Comparison of ENCODE assay signal across 8 mouse cellular contexts in the genomic region with DNA sequence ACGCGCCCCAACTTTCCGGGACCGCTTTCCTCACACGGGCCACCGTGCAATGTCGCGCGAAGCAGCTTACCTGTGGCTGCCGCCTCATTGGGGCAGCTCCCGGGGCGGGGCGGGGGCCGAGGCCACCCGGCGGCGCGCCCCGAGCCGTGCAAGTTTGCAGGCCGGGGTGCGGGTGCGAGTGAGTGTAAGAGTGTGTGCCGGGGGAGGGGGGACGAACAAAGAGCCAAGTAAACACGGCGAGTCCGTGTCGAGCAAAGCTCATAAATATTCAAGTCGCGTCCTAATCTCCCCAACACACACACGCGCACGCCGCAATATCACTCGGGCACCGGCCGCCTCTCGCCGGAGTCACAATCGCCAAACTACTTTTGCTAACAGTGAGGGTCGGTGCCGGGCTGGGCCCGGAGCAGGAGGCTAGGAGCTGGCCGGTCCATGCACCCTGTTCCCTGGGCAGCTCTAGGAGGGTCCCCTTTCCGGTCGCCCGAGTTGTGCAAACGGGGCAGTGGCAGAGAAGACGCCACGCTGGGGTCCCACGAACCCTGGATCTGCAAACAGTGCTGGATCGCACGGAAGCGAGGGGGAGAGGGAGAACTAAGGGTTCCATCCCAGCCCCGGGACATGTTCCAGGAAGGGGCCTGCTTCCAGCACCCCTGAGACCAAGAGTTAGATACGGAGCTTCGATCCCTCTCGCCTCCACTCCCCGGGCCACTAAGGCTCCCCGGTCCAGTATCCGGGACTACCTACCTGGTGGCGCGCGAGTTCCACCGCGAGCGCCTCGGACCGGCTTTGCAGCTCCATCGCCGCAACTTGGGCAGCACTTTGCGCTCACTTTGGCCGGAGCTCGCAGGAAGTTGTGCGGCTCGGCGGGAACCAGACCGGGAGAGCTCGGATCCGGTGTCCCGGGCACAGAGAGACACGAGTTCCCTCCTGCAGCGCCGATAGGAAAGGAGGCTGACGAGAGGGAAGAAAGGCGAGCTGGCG. TPM values are rescaled to one million over a fixed set of nuclear protein-coding genes. Genes with fewer than 3 reads are reported as not detected.
A peak's percentile ranks its signal among the peaks of the same experiment; 100 is the strongest.
DNase-seq lines count a peak whose midpoint lies in the region; ATAC-seq lines count a peak whose summit lies in the region.

No protein-coding gene starts in this region.

- H3K27me3 ChIP-seq in forebrain, embryonic 10.5 days (ENCODE audit: poor library complexity, severe bottlenecking): peaks cover 23% of the 10 kb centered on the region; the same call in 1 of the 2 replicates
- no peaks in the 10 kb centered on the region for H3K27me3 ChIP-seq in hindbrain, embryonic 11.5 days (ENCODE audit: control insufficient read depth, insufficient read depth, low read length)

- peak; percentile 68 for DNase-seq in Muller cell, postnatal 12 days (ENCODE audit: inconsistent ontology term)
- DNase-seq in forebrain, embryonic 10.5 days (ENCODE audit: extremely low spot score, low spot score): peak; percentile 74
- DNase-seq in hindbrain, embryonic 11.5 days (ENCODE audit: low spot score): peak; percentile 84
- peak; percentile 57 to 60 for DNase-seq in layer of hippocampus, postnatal 36 days
- DNase-seq in lung, postnatal 4 days: peak; percentile 33 to 49
- DNase-seq in right cerebral cortex, adult 18-20 months: peak; percentile 51

- H3K27ac ChIP-seq in brown adipose tissue, adult 24 weeks (replicated peaks; ENCODE audit: low read depth, low read length): no peak overlapping the region
- H3K27ac ChIP-seq in forebrain, embryonic 10.5 days: peak overlapping the region; percentile 92
- peak overlapping the region; percentile 96 for H3K27ac ChIP-seq in hindbrain, embryonic 11.5 days (ENCODE audit: low read depth, low read length)

- WGBS in forebrain, embryonic 10.5 days: under 1% methylated on average over 88 of the region's 88 CpGs
- WGBS in hindbrain, embryonic 11.5 days: under 1% methylated on average over 81 of the region's 88 CpGs

- H3K9ac ChIP-seq in hindbrain, embryonic 11.5 days (ENCODE audit: low read depth, low read length): peak overlapping the region; percentile 95

- H3K9me3 ChIP-seq in forebrain, embryonic 10.5 days: no peaks in the 10 kb centered on the region
- H3K9me3 ChIP-seq in hindbrain, embryonic 11.5 days (ENCODE audit: control insufficient read depth, low read length): no peaks in the 10 kb centered on the region

- peak; percentile 46 for ATAC-seq in hindbrain, embryonic 11.5 days (ENCODE audit: low FRiP score)
- no peak for ATAC-seq in monocyte, adult 5-6 weeks (replicated peaks; ENCODE audit: insufficient number of reproducible peaks, low FRiP score, low TSS enrichment, poor library complexity, severe bottlenecking)

- no peaks in the 10 kb centered on the region for H3K4me1 ChIP-seq in brown adipose tissue, adult 24 weeks (ENCODE audit: control insufficient read depth, insufficient read depth, insufficient read length, low read length)
- H3K4me1 ChIP-seq in forebrain, embryonic 10.5 days: peaks cover 63% of the 10 kb centered on the region
- peaks cover 15% of the 10 kb centered on the region for H3K4me1 ChIP-seq in hindbrain, embryonic 11.5 days (replicated peaks; ENCODE audit: control insufficient read depth, insufficient read depth, low read length)

- H3K36me3 ChIP-seq in forebrain, embryonic 10.5 days (replicated peaks): peaks cover 12% of the 10 kb centered on the region
- H3K36me3 ChIP-seq in hindbrain, embryonic 11.5 days (ENCODE audit: control insufficient read depth, insufficient read depth, low read length): no peaks in the 10 kb centered on the region

- peak overlapping the region; percentile 82 for H3K4me2 ChIP-seq in hindbrain, embryonic 11.5 days (replicated peaks; ENCODE audit: low read depth, low read length)

- peak overlapping the region; percentile 89 for H3K4me3 ChIP-seq in brown adipose tissue, adult 24 weeks (ENCODE audit: insufficient read depth, low read depth, low read length)
- H3K4me3 ChIP-seq in forebrain, embryonic 10.5 days: peak overlapping the region; percentile 86
- H3K4me3 ChIP-seq in hindbrain, embryonic 11.5 days (ENCODE audit: low read depth, low read length): peak overlapping the region; percentile 91

RNA-seq across cellular contexts. Expression of gene Phf21b, which starts 0.6 kb away (rescaled TPM):
- 0.55 TPM in 1 of 2 replicates, not detected in the other for polyA plus RNA-seq in brown adipose tissue, adult 24 weeks (2012; ENCODE audit: insufficient read depth, insufficient read length, missing spikeins)
- 6.8 and 7.6 TPM in 2 replicates for polyA plus RNA-seq in forebrain, embryonic 10.5 days (2016; fragmentation: Nextera tagmentation; extraction: Ambion mirVana)
- 34.6 and 44.1 TPM in 2 replicates for polyA plus RNA-seq in hindbrain, embryonic 11.5 days (2014; fragmentation: Nextera tagmentation; extraction: Ambion mirVana)
- 10 to 100 TPM; 11.3 TPM for total RNA-seq in layer of hippocampus, postnatal 36 days (2021)
- total RNA-seq in monocyte, adult 5-6 weeks (2017): 1.4 to 3.7 TPM (median 2.9 TPM) in 3 replicates
